Mouse (Mus musculus) embryonic fibroblast, embryonic 13.5 days (primary cell): ENCODE results near the gene Etl4. TPM values are rescaled to one million over a fixed set of nuclear protein-coding genes. Genes with fewer than 3 reads are reported as not detected.

Source experiments
- H3K27ac ChIP-seq: 2 replicates; pipeline ENCODE4 v1.5.1; 2012; ENCODE audit warnings: low read length, control low read depth, inconsistent platforms; ENCODE audit not compliant: insufficient read depth
- H3K4me1 ChIP-seq: 2 replicates; pipeline ENCODE4 v1.6.1; 2011; ENCODE audit warnings: low read length; ENCODE audit not compliant: control insufficient read depth, insufficient read depth
- H3K4me3 ChIP-seq: 2 replicates; pipeline ENCODE4 v1.5.1; 2011; ENCODE audit warnings: mild to moderate bottlenecking, control low read depth, low read length; ENCODE audit not compliant: insufficient read depth
- CTCF ChIP-seq: IDR thresholded peaks from 2 replicates; pipeline ENCODE4 v1.5.1; 2011; ENCODE audit warnings: mild to moderate bottlenecking, control low read depth, low read length, moderate library complexity, borderline replicate concordance; ENCODE audit not compliant: insufficient read depth
- POLR2A ChIP-seq: IDR thresholded peaks from 2 replicates; pipeline ENCODE4 v1.6.1; 2011; ENCODE audit warnings: low read depth, mild to moderate bottlenecking, control low read depth, low read length, moderate library complexity
- polyA plus RNA-seq: library from polyadenylated mRNA; stranded (reverse); fragments of >200 nt; gene quantifications from 2 replicates; pipeline ENCODE4 v1.2.4, GENCODE M21; 2011; ENCODE audit warnings: low read depth; ENCODE audit not compliant: missing spikeins, insufficient read length

Etl4 gene
- polyA plus RNA-seq, 1 experiment: 44.0 TPM

DNA sequence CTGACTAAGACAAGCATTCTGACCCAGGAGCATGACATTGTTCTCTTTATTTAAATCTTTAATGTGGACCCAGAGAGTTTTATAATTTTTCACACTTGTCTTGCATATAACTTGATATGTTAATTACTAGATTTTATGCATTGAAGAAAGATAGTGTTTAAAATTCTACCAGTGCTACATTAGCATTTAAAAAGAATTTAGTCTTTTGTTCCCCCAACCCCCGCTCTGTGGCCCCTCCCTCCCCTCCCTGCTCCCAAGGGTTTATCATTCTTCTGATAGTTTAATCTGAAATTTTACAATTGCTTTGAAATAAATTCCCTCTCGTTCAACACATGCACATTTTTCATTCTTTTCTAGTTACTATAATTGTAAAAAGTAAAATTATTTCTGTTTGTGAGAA, 43.4 kb downstream of the Etl4 start:
- Histone ChIP-seq H3K4me3 (no peak overlapping the region), H3K4me1 (no peaks in the 10 kb centered on the region), H3K27ac (no peak overlapping the region)
- TF ChIP-seq POLR2A (no peak), CTCF (no peak)

DNA sequence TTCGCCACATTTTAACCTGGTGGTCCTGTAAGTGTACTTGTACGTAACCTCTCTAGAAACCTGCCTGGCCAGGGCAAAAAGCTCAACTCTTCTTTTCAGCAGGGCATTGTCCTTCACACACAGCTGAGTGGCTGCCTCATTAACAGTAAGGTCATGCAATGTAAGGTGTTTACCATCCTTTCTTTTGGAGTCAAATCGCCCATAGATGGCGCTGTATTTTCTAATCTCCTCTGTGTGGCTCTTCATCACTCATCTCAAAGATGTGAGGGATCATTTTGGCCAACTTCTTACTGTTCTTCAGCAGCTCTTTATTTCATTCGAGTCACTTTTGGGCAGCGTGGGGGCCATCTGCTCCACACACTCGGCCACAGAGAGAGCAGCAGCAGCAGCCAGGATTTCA, 56.9 kb downstream of the Etl4 start:
- Histone ChIP-seq H3K4me1 (no peaks in the 10 kb centered on the region), H3K27ac (no peak overlapping the region), H3K4me3 (no peak overlapping the region)
- TF ChIP-seq POLR2A (no peak), CTCF (no peak)

DNA sequence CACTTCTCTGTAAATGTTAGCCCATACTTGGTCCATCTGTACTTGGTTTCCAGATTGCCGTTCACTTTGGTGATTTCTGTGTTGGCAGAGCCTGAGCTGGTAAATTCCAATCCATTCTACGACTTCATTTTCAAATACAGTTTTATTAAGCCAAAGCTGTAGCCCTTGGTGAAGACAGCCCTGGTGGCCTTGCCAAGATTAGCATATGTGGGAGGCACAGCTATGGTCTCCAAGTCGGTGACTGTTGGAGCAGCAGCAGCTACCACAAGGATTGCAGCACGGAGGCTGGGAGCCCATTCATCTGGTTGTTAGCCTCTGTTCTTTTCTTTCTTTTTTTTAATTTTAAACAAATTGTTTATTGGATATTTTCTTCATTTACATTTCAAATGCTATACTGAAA, 128.1 kb downstream of the Etl4 start:
- no peak overlapping the region for H3K4me3 ChIP-seq
- TF ChIP-seq CTCF (no peak), POLR2A (no peak)
- H3K4me1 ChIP-seq: no peaks in the 10 kb centered on the region
- no peak overlapping the region for H3K27ac ChIP-seq

DNA sequence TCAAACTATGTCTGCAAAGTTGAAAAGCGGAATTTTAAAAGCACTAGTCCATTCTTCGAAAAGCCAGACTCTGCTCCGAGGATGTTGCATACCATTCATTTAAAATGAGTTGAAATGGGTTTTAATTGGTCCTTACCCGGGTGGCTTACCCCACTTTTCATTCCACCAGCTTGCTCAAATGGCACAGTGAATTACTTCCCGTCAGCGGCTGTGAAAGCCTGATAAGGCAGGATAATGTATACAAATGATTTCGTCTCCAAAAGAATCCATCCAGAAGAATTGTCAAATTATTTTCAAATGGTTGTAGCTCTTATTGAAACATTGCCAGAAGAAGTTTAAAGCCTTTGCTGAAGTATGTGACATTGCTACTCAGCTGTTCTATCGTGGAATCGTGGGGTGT, 162.8 kb downstream of the Etl4 start:
- no peak overlapping the region for H3K27ac ChIP-seq
- no peak for TF ChIP-seq CTCF
- TF ChIP-seq POLR2A: no peak
- no peak overlapping the region for H3K4me3 ChIP-seq
- H3K4me1 ChIP-seq: no peaks in the 10 kb centered on the region

DNA sequence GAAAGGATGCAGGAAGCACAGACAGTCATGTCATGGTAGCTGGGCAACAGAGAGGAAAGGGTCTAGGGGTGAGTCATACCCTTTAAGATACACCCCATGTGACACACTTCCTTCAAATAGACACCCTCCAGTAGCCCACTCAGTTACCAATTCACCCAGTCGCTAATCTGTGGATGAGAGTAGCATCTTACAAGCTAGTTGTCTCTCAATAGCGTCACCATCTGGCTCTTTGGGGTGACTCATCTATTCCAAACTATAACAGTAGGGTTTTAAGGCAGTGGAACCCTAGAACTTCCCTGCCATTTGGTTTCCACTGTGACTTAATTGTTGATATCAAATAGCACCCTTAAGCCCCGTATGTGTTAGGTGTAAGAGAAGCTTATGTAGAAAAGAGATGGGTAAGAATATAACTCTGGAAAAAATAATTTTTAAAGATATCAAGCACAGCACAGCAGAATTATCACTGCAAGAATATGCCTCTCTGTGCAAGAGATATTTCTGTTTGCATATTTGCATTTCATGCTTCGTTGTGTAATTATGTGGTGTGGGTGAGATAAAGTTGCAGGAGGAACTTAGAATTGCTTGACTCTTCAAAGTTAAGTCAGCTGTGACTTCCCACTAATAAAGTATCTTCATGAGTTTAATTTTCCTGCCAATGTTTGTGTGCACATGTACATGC, 166.7 kb downstream of the Etl4 start:
- no peak for TF ChIP-seq POLR2A
- TF ChIP-seq CTCF: no peak
- Histone ChIP-seq H3K27ac (no peak overlapping the region), H3K4me3 (no peak overlapping the region), H3K4me1 (no peaks in the 10 kb centered on the region)

DNA sequence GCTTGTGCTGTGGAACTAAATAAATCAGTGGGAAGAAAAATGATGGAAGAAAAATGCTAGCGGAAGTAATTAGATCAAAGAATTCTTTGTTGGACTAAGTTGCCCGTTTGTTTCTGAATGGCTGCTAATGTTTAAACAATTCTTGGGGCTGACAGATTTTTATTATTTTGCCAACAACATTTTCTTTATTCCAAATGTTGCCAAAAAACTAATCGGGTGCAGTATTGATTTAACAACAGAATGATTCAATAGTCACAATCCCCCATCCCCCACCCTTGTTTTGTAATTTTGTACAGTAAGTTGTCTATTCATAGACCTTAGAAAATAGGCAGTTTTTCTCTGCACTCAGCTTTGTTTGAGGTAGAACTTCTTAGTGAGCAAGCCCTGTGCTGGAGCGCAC, 175.2 kb downstream of the Etl4 start:
- H3K4me3 ChIP-seq: no peak overlapping the region
- H3K4me1 ChIP-seq: no peaks in the 10 kb centered on the region
- TF ChIP-seq CTCF: no peak

DNA sequence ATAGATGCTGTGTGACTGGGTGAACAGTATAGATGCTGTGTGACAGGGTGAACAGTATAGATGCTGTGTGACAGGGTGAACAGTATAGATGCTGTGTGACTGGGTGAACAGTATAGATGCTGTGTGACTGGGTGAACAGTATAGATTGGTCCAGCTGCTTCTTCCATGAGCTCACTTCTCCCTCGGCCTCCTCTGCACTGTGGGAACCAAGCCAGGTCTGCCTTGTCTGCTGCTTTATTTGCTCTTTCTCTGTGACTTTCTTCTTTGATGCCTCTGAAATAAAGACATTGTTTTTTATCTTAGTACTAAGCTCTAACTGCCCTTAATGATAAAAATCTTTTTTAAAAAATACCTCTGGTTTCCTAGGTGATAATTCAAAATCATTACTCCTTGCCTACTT, 195.9 kb downstream of the Etl4 start:
- no peak overlapping the region for H3K27ac ChIP-seq
- H3K4me1 ChIP-seq: no peaks in the 10 kb centered on the region
- no peak overlapping the region for H3K4me3 ChIP-seq
- TF ChIP-seq POLR2A (no peak), CTCF (no peak)

More for the DNA sequence above, 175.2 kb downstream of the Etl4 start:
- no peak overlapping the region for H3K27ac ChIP-seq

DNA sequence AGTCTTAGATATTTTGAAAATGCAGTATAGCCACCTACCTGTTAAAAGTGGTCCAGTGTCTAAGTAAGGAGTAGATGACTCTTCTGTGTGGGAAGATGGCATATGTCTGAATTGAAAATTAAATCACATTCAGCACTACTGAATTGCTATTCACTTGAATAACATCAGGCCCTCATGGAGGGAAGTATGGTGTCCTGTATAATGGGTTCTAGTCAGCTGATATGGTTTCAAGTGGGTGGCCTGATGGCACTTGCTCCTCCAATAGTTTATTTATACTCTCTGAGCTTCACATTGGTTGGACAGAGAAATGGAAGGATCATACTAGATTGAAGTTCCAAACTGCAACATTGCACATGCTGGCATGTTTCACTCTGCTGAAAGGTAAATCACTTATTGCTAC, 202.1 kb downstream of the Etl4 start:
- TF ChIP-seq CTCF: no peak
- no peak for TF ChIP-seq POLR2A
- Histone ChIP-seq H3K4me1 (no peaks in the 10 kb centered on the region), H3K27ac (no peak overlapping the region), H3K4me3 (no peak overlapping the region)

DNA sequence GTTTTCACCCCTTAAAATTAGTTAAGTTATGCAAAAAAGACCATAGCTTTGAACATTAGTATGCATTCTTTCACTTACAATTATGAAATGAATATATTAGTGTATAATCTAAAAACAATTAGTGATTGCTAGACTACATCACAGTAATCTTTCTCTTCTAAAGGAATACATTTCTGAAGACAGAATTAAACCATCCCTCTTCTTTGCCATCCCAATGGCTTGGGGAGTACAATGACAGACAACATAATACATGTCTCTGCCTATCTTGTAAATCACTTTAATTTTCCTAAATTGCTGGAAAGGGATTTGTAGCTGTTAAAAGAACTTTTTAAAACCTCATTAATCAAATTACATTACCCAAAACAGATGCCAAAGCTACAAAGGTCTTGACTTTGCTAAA, 216.3 kb downstream of the Etl4 start:
- H3K4me1 ChIP-seq: no peaks in the 10 kb centered on the region
- no peak overlapping the region for H3K4me3 ChIP-seq
- no peak overlapping the region for H3K27ac ChIP-seq
- TF ChIP-seq CTCF (no peak), POLR2A (no peak)

DNA sequence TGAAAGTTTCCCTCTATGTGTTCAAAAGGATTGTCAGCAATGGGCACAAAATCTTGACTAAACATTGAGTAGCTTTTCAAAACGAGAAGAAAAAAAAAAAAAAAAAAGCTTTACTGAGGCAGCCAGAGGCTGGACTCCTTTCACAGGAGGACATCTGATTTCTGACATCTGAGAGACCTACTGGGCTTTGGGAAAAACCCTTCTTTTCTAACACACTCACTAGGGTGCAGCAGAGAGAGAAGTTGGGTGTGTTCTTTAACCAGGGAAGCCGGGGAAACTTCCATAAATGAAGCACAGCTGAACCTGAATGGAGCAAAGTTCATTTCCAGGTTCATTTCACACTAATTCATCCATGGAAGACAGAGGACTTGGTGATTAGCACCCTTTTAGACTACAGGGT, 222.2 kb downstream of the Etl4 start:
- Histone ChIP-seq H3K4me1 (no peaks in the 10 kb centered on the region), H3K4me3 (no peak overlapping the region), H3K27ac (no peak overlapping the region)
- TF ChIP-seq POLR2A (no peak), CTCF (no peak)

DNA sequence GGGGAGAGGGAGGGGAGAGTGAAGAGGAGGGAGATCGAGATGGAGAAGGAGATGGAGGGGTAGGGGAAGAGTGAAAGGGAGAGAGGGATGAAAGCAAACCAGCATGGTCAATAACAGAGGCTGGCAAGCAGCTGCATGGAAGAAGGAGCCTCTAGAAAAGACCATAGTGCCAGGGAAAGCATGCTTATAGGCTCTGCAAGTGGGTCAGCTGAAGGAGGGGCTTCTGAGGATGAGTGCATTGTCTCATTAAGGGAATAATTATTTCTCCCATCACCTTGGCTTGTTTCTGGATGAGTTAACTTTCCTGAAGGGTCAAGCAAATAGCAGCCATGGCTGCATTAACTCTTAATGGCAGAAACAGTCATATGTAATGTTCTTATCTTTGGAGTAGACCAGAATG, 228.8 kb downstream of the Etl4 start:
- no peak overlapping the region for H3K4me3 ChIP-seq
- TF ChIP-seq POLR2A (no peak), CTCF (no peak)
- no peaks in the 10 kb centered on the region for H3K4me1 ChIP-seq
- H3K27ac ChIP-seq: no peak overlapping the region
